ENCODE assay signal across 27 mouse cellular contexts in genomic region chr13:34421644-34422043, GRCm38 (mm10).
A peak's percentile ranks its signal among the peaks of the same experiment; 100 is the strongest.
DNase-seq lines count a peak whose midpoint lies in the region; ATAC-seq and TF ChIP-seq lines count a peak whose summit lies in the region.
"Had no signal": no experiment of that assay in that cellular context is flagged by ENCODE, and none has a peak within 500 bp of the region (broad histone marks: within the 10 kb centered on the region; RNA-seq: fewer than 3 reads in every experiment).

No protein-coding gene starts in this region.

- H3K9me3 ChIP-seq in intestine, embryonic 14.5 days (ENCODE audit: control insufficient read depth, low read length): no peaks in the 10 kb centered on the region
- no peaks in the 10 kb centered on the region for H3K9me3 ChIP-seq in intestine, embryonic 16.5 days (ENCODE audit: control insufficient read depth, low read length)
- no peaks in the 10 kb centered on the region for H3K9me3 ChIP-seq in neural tube, embryonic 13.5 days
- H3K9me3 ChIP-seq: forebrain, embryonic 10.5 days; hindbrain, embryonic 13.5 days; limb, embryonic 12.5 days; liver, embryonic 13.5 days; lung, embryonic 15.5 days; megakaryocyte, embryonic 14.5 days; midbrain, embryonic 13.5 days; neural tube, embryonic 12.5 days had no signal

- no peaks in the 10 kb centered on the region; the same call in 1 of the 2 replicates for H3K4me1 ChIP-seq in intestine, embryonic 14.5 days (replicated peaks; ENCODE audit: control insufficient read depth, insufficient read depth, low read length)
- H3K4me1 ChIP-seq in intestine, embryonic 16.5 days (ENCODE audit: control insufficient read depth, insufficient read depth, low read length): peaks cover 7% of the 10 kb centered on the region; the same call in 1 of the 2 replicates
- peaks cover 23% of the 10 kb centered on the region for H3K4me1 ChIP-seq in neural tube, embryonic 13.5 days (replicated peaks)
- H3K4me1 ChIP-seq: liver, embryonic 13.5 days; midbrain, embryonic 13.5 days had no signal

- TF ChIP-seq CTCF in layer of hippocampus, adult 2 months (conservative IDR thresholded peaks at IDR 0.05): no peak

- ATAC-seq in intestine, embryonic 14.5 days (replicated peaks; ENCODE audit: low FRiP score, low TSS enrichment, low read depth): no peak
- no peak for ATAC-seq in intestine, embryonic 16.5 days
- ATAC-seq in neural tube, embryonic 13.5 days (ENCODE audit: low read depth): peak; percentile 8; the same call in 1 of the 2 replicates
- ATAC-seq: forebrain, embryonic 16.5 days; inflammation-experienced regulatory T-cells, adult 6 months; midbrain, embryonic 13.5 days had no signal

- H3K9ac ChIP-seq in intestine, embryonic 14.5 days (ENCODE audit: low read length): no peak overlapping the region
- H3K9ac ChIP-seq in intestine, embryonic 16.5 days (ENCODE audit: low read depth, low read length): no peak overlapping the region
- no peak overlapping the region for H3K9ac ChIP-seq in neural tube, embryonic 13.5 days
- H3K9ac ChIP-seq: hindbrain, embryonic 13.5 days; limb, embryonic 12.5 days; liver, embryonic 13.5 days; lung, embryonic 15.5 days; midbrain, embryonic 13.5 days; neural tube, embryonic 12.5 days had no signal

- H3K36me3 ChIP-seq in intestine, embryonic 14.5 days (ENCODE audit: control insufficient read depth, insufficient read depth, low read length): no peaks in the 10 kb centered on the region
- no peaks in the 10 kb centered on the region for H3K36me3 ChIP-seq in intestine, embryonic 16.5 days (ENCODE audit: control insufficient read depth, insufficient read depth, low read length)
- no peaks in the 10 kb centered on the region for H3K36me3 ChIP-seq in neural tube, embryonic 13.5 days
- H3K36me3 ChIP-seq: forebrain, embryonic 10.5 days; hindbrain, embryonic 13.5 days; limb, embryonic 12.5 days; liver, embryonic 13.5 days; lung, embryonic 15.5 days; midbrain, embryonic 13.5 days; neural tube, embryonic 12.5 days had no signal

- H3K27me3 ChIP-seq in intestine, embryonic 14.5 days (replicated peaks; ENCODE audit: control insufficient read depth, insufficient read depth, low read length): no peaks in the 10 kb centered on the region
- H3K27me3 ChIP-seq in intestine, embryonic 16.5 days (replicated peaks; ENCODE audit: control insufficient read depth, insufficient read depth, low read length): no peaks in the 10 kb centered on the region
- 0 out of 2 replicates have a peak, but pooled peaks cover 3% of the 10 kb centered on the region for H3K27me3 ChIP-seq in neural tube, embryonic 13.5 days
- H3K27me3 ChIP-seq: limb, embryonic 12.5 days; lung, embryonic 15.5 days; megakaryocyte, embryonic 14.5 days; midbrain, embryonic 13.5 days; neural tube, embryonic 12.5 days had no signal

- DNase-seq in embryo, embryonic 10.5 days (ENCODE audit: low spot score): peak; percentile 5
- DNase-seq in embryo, embryonic 9.5 days (ENCODE audit: extremely low spot score): no peak
- peak; percentile 42 for DNase-seq in intestine, embryonic 14.5 days (ENCODE audit: low spot score)
- DNase-seq in neural tube, embryonic 10.5 days (ENCODE audit: extremely low spot score, low spot score): no peak
- no peak for DNase-seq in layer of hippocampus, adult 2 months (ENCODE audit: low spot score in 2 of 2)
- DNase-seq: cerebellum, adult 11-12 months; cerebellum, postnatal 10 days; gastrocnemius, postnatal 25 days; heart, adult 2 months; kidney, adult 9 months; layer of hippocampus, postnatal 36 days; liver, embryonic 13.5 days; lung, postnatal 36 days; right cerebral cortex, adult 18-20 months; thymus, adult 18-20 months; thymus, postnatal 36 days had no signal

- H3K27ac ChIP-seq in intestine, embryonic 14.5 days (ENCODE audit: low read depth): no peak overlapping the region
- no peak overlapping the region for H3K27ac ChIP-seq in intestine, embryonic 16.5 days (ENCODE audit: low read length)
- H3K27ac ChIP-seq in neural tube, embryonic 13.5 days (replicated peaks): no peak overlapping the region
- H3K27ac ChIP-seq in layer of hippocampus, adult 2 months: no peak overlapping the region
- H3K27ac ChIP-seq: forebrain, embryonic 10.5 days; heart, adult 2 months; hindbrain, embryonic 13.5 days; limb, embryonic 12.5 days; liver, embryonic 13.5 days; lung, embryonic 15.5 days; midbrain, embryonic 13.5 days; neural tube, embryonic 12.5 days had no signal

- H3K4me2 ChIP-seq in intestine, embryonic 14.5 days (ENCODE audit: low read length): no peak overlapping the region
- no peak overlapping the region for H3K4me2 ChIP-seq in intestine, embryonic 16.5 days (ENCODE audit: low read depth, low read length)
- no peak overlapping the region for H3K4me2 ChIP-seq in neural tube, embryonic 13.5 days
- H3K4me2 ChIP-seq: hindbrain, embryonic 13.5 days; limb, embryonic 12.5 days; liver, embryonic 13.5 days; lung, embryonic 15.5 days; midbrain, embryonic 13.5 days; neural tube, embryonic 12.5 days had no signal

- H3K4me3 ChIP-seq in intestine, embryonic 14.5 days (ENCODE audit: low read depth, low read length): no peak overlapping the region
- no peak overlapping the region for H3K4me3 ChIP-seq in intestine, embryonic 16.5 days (ENCODE audit: low read length)
- no peak overlapping the region for H3K4me3 ChIP-seq in neural tube, embryonic 13.5 days
- no peak overlapping the region for H3K4me3 ChIP-seq in layer of hippocampus, adult 2 months
- H3K4me3 ChIP-seq: forebrain, embryonic 10.5 days; heart, adult 2 months; hindbrain, embryonic 13.5 days; limb, embryonic 12.5 days; liver, embryonic 13.5 days; lung, embryonic 15.5 days; megakaryocyte, embryonic 14.5 days; midbrain, embryonic 13.5 days; neural tube, embryonic 12.5 days had no signal

- 70% methylated on average over 3 of the region's 3 CpGs for WGBS in intestine, embryonic 14.5 days
- 64% methylated on average over 3 of the region's 3 CpGs for WGBS in intestine, embryonic 16.5 days
- WGBS in neural tube, embryonic 13.5 days: 51% methylated on average over 3 of the region's 3 CpGs

Comparison
In these comparisons a context has a peak if more than half of its experiments do, and no peak if none do; other contexts are left out.
1. DNase-seq: peak in embryo, embryonic 10.5 days (single experiment) and intestine, embryonic 14.5 days (single experiment); none in embryo, embryonic 9.5 days (single experiment), neural tube, embryonic 10.5 days (single experiment) and layer of hippocampus, adult 2 months (0 of 2).